8 mouse cellular contexts compared by ENCODE assay signal in genomic region chr8:105702001-105702401, GRCm38 (mm10). TPM values are rescaled to one million over a fixed set of nuclear protein-coding genes. Genes with fewer than 3 reads are reported as not detected.
DNase-seq lines count a peak whose midpoint lies in the region; ATAC-seq lines count a peak whose summit lies in the region.

No protein-coding gene starts in this region.

- peak overlapping the region; percentile 82 for H3K4me2 ChIP-seq in kidney, embryonic 14.5 days (replicated peaks; ENCODE audit: low read depth, low read length)
- H3K4me2 ChIP-seq in forebrain, embryonic 11.5 days (ENCODE audit: low read depth, low read length, severe bottlenecking): peak overlapping the region; percentile 93
- H3K4me2 ChIP-seq in liver, embryonic 13.5 days: peak overlapping the region; percentile 96

- H3K27ac ChIP-seq in kidney, embryonic 14.5 days (ENCODE audit: low read depth, low read length): peak overlapping the region; percentile 52; the same call in 1 of the 2 replicates
- peak overlapping the region; percentile 84; the same call in 1 of the 2 replicates for H3K27ac ChIP-seq in forebrain, embryonic 11.5 days (ENCODE audit: low read depth, low read length)
- peak overlapping the region; percentile 77 for H3K27ac ChIP-seq in liver, embryonic 13.5 days

- no peak for DNase-seq in kidney, postnatal 4 days
- DNase-seq in ZHBTc4 (ENCODE audit: low read depth, low spot score): peak; percentile 42
- DNase-seq in forebrain, embryonic 11.5 days (ENCODE audit: low spot score): no peak
- no peak for DNase-seq in liver, embryonic 13.5 days
- DNase-seq in spleen, postnatal 14 days (ENCODE audit: low spot score in 2 of 2): no peak

- H3K9me3 ChIP-seq in kidney, embryonic 14.5 days (ENCODE audit: control insufficient read depth, low read length): no peaks in the 10 kb centered on the region
- H3K9me3 ChIP-seq in forebrain, embryonic 11.5 days (ENCODE audit: control insufficient read depth, low read length): no peaks in the 10 kb centered on the region
- H3K9me3 ChIP-seq in liver, embryonic 13.5 days (replicated peaks): no peaks in the 10 kb centered on the region

- WGBS in kidney, embryonic 14.5 days: 44% methylated on average over 18 of the region's 18 CpGs
- WGBS in forebrain, embryonic 11.5 days: 31% methylated on average over 18 of the region's 18 CpGs
- 61% methylated on average over 18 of the region's 18 CpGs for WGBS in liver, embryonic 13.5 days (ENCODE audit: insufficient replicate concordance)

- H3K9ac ChIP-seq in kidney, embryonic 14.5 days (ENCODE audit: low read depth, low read length): peak overlapping the region; percentile 63
- H3K9ac ChIP-seq in forebrain, embryonic 11.5 days (ENCODE audit: low read length): peak overlapping the region; percentile 48
- peak overlapping the region; percentile 73 for H3K9ac ChIP-seq in liver, embryonic 13.5 days

- H3K4me3 ChIP-seq in kidney, embryonic 14.5 days (ENCODE audit: low read length): peak overlapping the region; percentile 47
- H3K4me3 ChIP-seq in forebrain, embryonic 11.5 days (ENCODE audit: low read depth, low read length): peak overlapping the region; percentile 66
- peak overlapping the region; percentile 75 for H3K4me3 ChIP-seq in liver, embryonic 13.5 days (replicated peaks)

- peaks cover 15% of the 10 kb centered on the region for H3K4me1 ChIP-seq in kidney, embryonic 14.5 days (ENCODE audit: control insufficient read depth, insufficient read depth, low read length)
- peaks cover 12% of the 10 kb centered on the region for H3K4me1 ChIP-seq in forebrain, embryonic 11.5 days (replicated peaks; ENCODE audit: control insufficient read depth, insufficient read depth, low read length)
- peaks cover 39% of the 10 kb centered on the region for H3K4me1 ChIP-seq in liver, embryonic 13.5 days (replicated peaks)

- peaks cover 34% of the 10 kb centered on the region for H3K36me3 ChIP-seq in kidney, embryonic 14.5 days (ENCODE audit: control insufficient read depth, insufficient read depth, low read length)
- H3K36me3 ChIP-seq in forebrain, embryonic 11.5 days (ENCODE audit: control insufficient read depth, insufficient read depth, low read length): peaks cover 6% of the 10 kb centered on the region; the same call in 1 of the 2 replicates
- peaks cover 40% of the 10 kb centered on the region for H3K36me3 ChIP-seq in liver, embryonic 13.5 days

- ATAC-seq in kidney, embryonic 14.5 days (ENCODE audit: low FRiP score, low TSS enrichment): peak; percentile 11
- peak; percentile 8; the same call in 1 of the 2 replicates for ATAC-seq in forebrain, embryonic 11.5 days (replicated peaks; ENCODE audit: low FRiP score)
- 0 out of 2 replicates have a peak, but pooled peaks have one; percentile 3 for ATAC-seq in liver, embryonic 13.5 days (ENCODE audit: low read depth)
- no peak for ATAC-seq in megakaryocyte-erythroid progenitor cell, adult 5-6 weeks (replicated peaks; ENCODE audit: low FRiP score, low TSS enrichment, poor library complexity, severe bottlenecking)
- no peak for ATAC-seq in CD4-positive, CD25-positive, alpha-beta regulatory T cell, adult 4 months

- H3K27me3 ChIP-seq in kidney, embryonic 14.5 days (ENCODE audit: control insufficient read depth, insufficient read depth, low read length): no peaks in the 10 kb centered on the region
- H3K27me3 ChIP-seq in forebrain, embryonic 11.5 days (ENCODE audit: control insufficient read depth, insufficient read depth, low read length): no peaks in the 10 kb centered on the region
- no peaks in the 10 kb centered on the region for H3K27me3 ChIP-seq in liver, embryonic 13.5 days

RNA-seq across cellular contexts. Expression of gene Pard6a, which starts 1.1 kb away (rescaled TPM):
- 15.6 and 16.1 TPM in 2 replicates for polyA plus RNA-seq in kidney, embryonic 14.5 days (2014; fragmentation: Nextera tagmentation; extraction: Ambion mirVana)
- 24.9 and 25.1 TPM in 2 replicates for polyA plus RNA-seq in forebrain, embryonic 11.5 days (2014; fragmentation: Nextera tagmentation; extraction: Ambion mirVana)
- polyA plus RNA-seq in liver, embryonic 13.5 days (2015; fragmentation: Nextera tagmentation; extraction: Ambion mirVana): 8.5 and 8.6 TPM in 2 replicates
- total RNA-seq in megakaryocyte-erythroid progenitor cell, adult 5-6 weeks (2014; fragmentation: Nextera tagmentation): 9.1 and 16.5 TPM in 2 replicates
- 2.6 and 13.0 TPM in 2 replicates for total RNA-seq in megakaryocyte-erythroid progenitor cell, adult 5-6 weeks (2017)
- 10 to 100 TPM; 10.1 to 13.9 TPM for polyA plus RNA-seq in CD4-positive, CD25-positive, alpha-beta regulatory T cell, adult 4 months (2017; shearing (Covaris generic))

RNA-seq across cellular contexts. Expression of gene Acd, which starts 1.1 kb away (rescaled TPM):
- polyA plus RNA-seq in kidney, embryonic 14.5 days (2014; fragmentation: Nextera tagmentation; extraction: Ambion mirVana): 50.3 and 62.0 TPM in 2 replicates
- polyA plus RNA-seq in forebrain, embryonic 11.5 days (2014; fragmentation: Nextera tagmentation; extraction: Ambion mirVana): 76.9 and 83.6 TPM in 2 replicates
- 24.4 and 26.8 TPM in 2 replicates for polyA plus RNA-seq in liver, embryonic 13.5 days (2015; fragmentation: Nextera tagmentation; extraction: Ambion mirVana)
- total RNA-seq in megakaryocyte-erythroid progenitor cell, adult 5-6 weeks (2014; fragmentation: Nextera tagmentation): 60.3 and 83.6 TPM in 2 replicates
- 20.6 and 46.8 TPM in 2 replicates for total RNA-seq in megakaryocyte-erythroid progenitor cell, adult 5-6 weeks (2017)
- polyA plus RNA-seq in CD4-positive, CD25-positive, alpha-beta regulatory T cell, adult 4 months (2017; shearing (Covaris generic)): 100 to 1,000 TPM in 1 of 2 experiments, 10 to 100 TPM in 1; 70.0 to 102 TPM

RNA-seq across cellular contexts. Expression of gene 4933405L10Rik, which starts 5.5 kb away (rescaled TPM):
- polyA plus RNA-seq in kidney, embryonic 14.5 days (2014; fragmentation: Nextera tagmentation; extraction: Ambion mirVana): 0.16 TPM in 1 of 2 replicates, not detected in the other
- 0.36 TPM in 1 of 2 replicates, not detected in the other for polyA plus RNA-seq in forebrain, embryonic 11.5 days (2014; fragmentation: Nextera tagmentation; extraction: Ambion mirVana)
- not detected in 2 replicates for polyA plus RNA-seq in liver, embryonic 13.5 days (2015; fragmentation: Nextera tagmentation; extraction: Ambion mirVana)
- total RNA-seq in megakaryocyte-erythroid progenitor cell, adult 5-6 weeks (2014; fragmentation: Nextera tagmentation): not detected in 2 replicates
- total RNA-seq in megakaryocyte-erythroid progenitor cell, adult 5-6 weeks (2017): not detected in 2 replicates
- not detected for polyA plus RNA-seq in CD4-positive, CD25-positive, alpha-beta regulatory T cell, adult 4 months (2017; shearing (Covaris generic))

RNA-seq across cellular contexts. Expression of gene Enkd1, which starts 6.0 kb away (rescaled TPM):
- 33.0 and 36.2 TPM in 2 replicates for polyA plus RNA-seq in kidney, embryonic 14.5 days (2014; fragmentation: Nextera tagmentation; extraction: Ambion mirVana)
- 43.0 and 44.4 TPM in 2 replicates for polyA plus RNA-seq in forebrain, embryonic 11.5 days (2014; fragmentation: Nextera tagmentation; extraction: Ambion mirVana)
- 8.6 and 8.8 TPM in 2 replicates for polyA plus RNA-seq in liver, embryonic 13.5 days (2015; fragmentation: Nextera tagmentation; extraction: Ambion mirVana)
- total RNA-seq in megakaryocyte-erythroid progenitor cell, adult 5-6 weeks (2014; fragmentation: Nextera tagmentation): 15.8 and 25.4 TPM in 2 replicates
- 7.4 and 9.9 TPM in 2 replicates for total RNA-seq in megakaryocyte-erythroid progenitor cell, adult 5-6 weeks (2017)
- polyA plus RNA-seq in CD4-positive, CD25-positive, alpha-beta regulatory T cell, adult 4 months (2017; shearing (Covaris generic)): 1 to 10 TPM; 2.7 to 2.8 TPM

RNA-seq across cellular contexts. Expression of gene Carmil2, which starts 15.9 kb away (rescaled TPM):
- polyA plus RNA-seq in kidney, embryonic 14.5 days (2014; fragmentation: Nextera tagmentation; extraction: Ambion mirVana): 0.33 and 0.65 TPM in 2 replicates
- polyA plus RNA-seq in forebrain, embryonic 11.5 days (2014; fragmentation: Nextera tagmentation; extraction: Ambion mirVana): 1.8 and 2.0 TPM in 2 replicates
- polyA plus RNA-seq in liver, embryonic 13.5 days (2015; fragmentation: Nextera tagmentation; extraction: Ambion mirVana): 0.29 and 0.32 TPM in 2 replicates
- total RNA-seq in megakaryocyte-erythroid progenitor cell, adult 5-6 weeks (2014; fragmentation: Nextera tagmentation): 5.7 and 7.1 TPM in 2 replicates
- 1.1 and 2.7 TPM in 2 replicates for total RNA-seq in megakaryocyte-erythroid progenitor cell, adult 5-6 weeks (2017)
- polyA plus RNA-seq in CD4-positive, CD25-positive, alpha-beta regulatory T cell, adult 4 months (2017; shearing (Covaris generic)): 1 to 10 TPM; 5.0 to 8.1 TPM

Comparison
In these comparisons a context has a peak if more than half of its experiments do, and no peak if none do; other contexts are left out.
1. ATAC-seq: peak in kidney, embryonic 14.5 days (single experiment), forebrain, embryonic 11.5 days (single experiment) and liver, embryonic 13.5 days (single experiment); none in megakaryocyte-erythroid progenitor cell, adult 5-6 weeks (single experiment) and CD4-positive, CD25-positive, alpha-beta regulatory T cell, adult 4 months (single experiment).
2. Peak in every context shown above with its lines, with median percentiles within 50 percentile points of each other: H3K27ac ChIP-seq, H3K4me2 ChIP-seq, H3K4me3 ChIP-seq and H3K9ac ChIP-seq.